Mouse (Mus musculus) midbrain, embryonic 13.5 days (tissue): ENCODE results near the gene Adam1a. TPM values are rescaled to one million over a fixed set of nuclear protein-coding genes. Genes with fewer than 3 reads are reported as not detected.

Experiments
- ATAC-seq: fragments of 200-750 bp; cut with Nextera tagmentation; 2 replicates; pipeline ENCODE4 v1.8.0; 2017; ENCODE audit warnings: mild to moderate bottlenecking, moderate TSS enrichment, moderate library complexity
- H3K27ac ChIP-seq: fragments of 300-500 bp; sonication (generic); 2 replicates; pipeline ENCODE4 v1.5.1; 2015; ENCODE audit warnings: inconsistent platforms, mild to moderate bottlenecking, moderate library complexity
- H3K27me3 ChIP-seq: fragments of 300-500 bp; sonication (generic); 2 replicates; pipeline ENCODE4 v1.6.1; 2015; ENCODE audit warnings: mild to moderate bottlenecking, inconsistent platforms
- H3K36me3 ChIP-seq: fragments of 300-500 bp; sonication (generic); 2 replicates; pipeline ENCODE4 v1.6.1; 2015; ENCODE audit warnings: mild to moderate bottlenecking, inconsistent platforms
- H3K4me1 ChIP-seq: fragments of 300-500 bp; sonication (generic); replicated peaks from 2 replicates; pipeline ENCODE4 v1.6.1; 2015; ENCODE audit warnings: inconsistent platforms
- H3K4me2 ChIP-seq: fragments of 300-500 bp; sonication (generic); replicated peaks from 2 replicates; pipeline ENCODE4 v1.6.1; 2015; ENCODE audit warnings: moderate library complexity, mild to moderate bottlenecking, inconsistent platforms
- H3K4me3 ChIP-seq: fragments of 300-500 bp; sonication (generic); replicated peaks from 2 replicates; pipeline ENCODE4 v1.5.1; 2015; ENCODE audit warnings: mild to moderate bottlenecking, inconsistent platforms
- H3K9ac ChIP-seq: fragments of 300-500 bp; sonication (generic); replicated peaks from 2 replicates; pipeline ENCODE4 v1.6.1; 2015; ENCODE audit warnings: mild to moderate bottlenecking, inconsistent platforms
- H3K9me3 ChIP-seq: fragments of 300-500 bp; sonication (generic); 2 replicates; pipeline ENCODE4 v1.6.1; 2016; ENCODE audit warnings: mild to moderate bottlenecking, inconsistent platforms
- WGBS: fragments of 180-500 bp; shearing (Covaris S2); methylation state at CpG from one replicate; pipeline ENCODE4 v1.1.7; 2015; 5-methylcytosine and 5-hydroxymethylcytosine counted together
- polyA plus RNA-seq: library from polyadenylated mRNA; unstranded; fragments of >200 nt; fragmentation: Nextera tagmentation; extraction: Ambion mirVana; gene quantifications from 2 replicates; pipeline ENCODE4 v1.2.1, GENCODE M21; 2015

Adam1a gene
- polyA plus RNA-seq, 1 experiment from 2014 or later: 4.9 TPM

GRCm38 (mm10) chr5:121469566-121469965 is 75.7 kb downstream of the Adam1a start:
- WGBS: 66% methylated on average over 3 of the region's 3 CpGs
- Histone ChIP-seq H3K4me3 (no peak overlapping the region), H3K36me3 (no peaks in the 10 kb centered on the region), H3K4me1 (no peaks in the 10 kb centered on the region), H3K4me2 (no peak overlapping the region), H3K27me3 (no peaks in the 10 kb centered on the region), H3K9ac (no peak overlapping the region), H3K27ac (no peak overlapping the region), H3K9me3 (no peaks in the 10 kb centered on the region)
- no peak for ATAC-seq

Other genes starting within 250 kb of the Adam1a start
- gene Trafd1, start 159.8 kb downstream of the Adam1a start, polyA plus RNA-seq: 149 and 150 TPM in 2 replicates
- 48.0 and 50.7 TPM in 2 replicates for gene Naa25, start 147.5 kb downstream of the Adam1a start, polyA plus RNA-seq
- 1.2 and 1.6 TPM in 2 replicates for gene Tmem116, start 93.6 kb downstream of the Adam1a start, polyA plus RNA-seq
- gene Erp29, start 93.0 kb downstream of the Adam1a start, polyA plus RNA-seq: 152 and 160 TPM in 2 replicates
- gene Adam1b, start 42.0 kb downstream of the Adam1a start, polyA plus RNA-seq: not detected in 2 replicates
- gene Gm42878, start within 50 bp of the Adam1a start, polyA plus RNA-seq: not detected in 2 replicates
- gene Mapkapk5, start 423 bp upstream of the Adam1a start, polyA plus RNA-seq: 55.5 and 60.5 TPM in 2 replicates
- 91.9 and 92.3 TPM in 2 replicates for gene Aldh2, start 48.3 kb upstream of the Adam1a start, polyA plus RNA-seq
- 1.2 and 1.3 TPM in 2 replicates for gene Acad12, start 73.5 kb upstream of the Adam1a start, polyA plus RNA-seq
- 1.8 and 2.3 TPM in 2 replicates for gene Acad10, start 115.0 kb upstream of the Adam1a start, polyA plus RNA-seq
- 42.7 and 44.9 TPM in 2 replicates for gene Brap, start 115.1 kb upstream of the Adam1a start, polyA plus RNA-seq
- gene Atxn2, start 165.9 kb upstream of the Adam1a start, polyA plus RNA-seq: 57.6 and 68.1 TPM in 2 replicates